Mouse (Mus musculus) adrenal gland, postnatal 25 days (tissue): ENCODE results near the gene Thra. TPM values are rescaled to one million over a fixed set of nuclear protein-coding genes. Genes with fewer than 3 reads are reported as not detected.

Experiments
- DNase-seq: peaks from one replicate; pipeline ENCODE4 v3.0.0; 2021; ENCODE audit warnings: mixed read lengths
- total RNA-seq: library from RNA; stranded (reverse); gene quantifications from 2 replicates; pipeline ENCODE4 v1.2.3, GENCODE M21; 2021

Gene Thra
- total RNA-seq, 1 experiment from 2014 or later = 89.4 TPM

- DNase-seq = no peak
Observed at GRCm38 (mm10) chr11:98745932-98746853, 5.8 kb downstream of the Thra start.

DNA sequence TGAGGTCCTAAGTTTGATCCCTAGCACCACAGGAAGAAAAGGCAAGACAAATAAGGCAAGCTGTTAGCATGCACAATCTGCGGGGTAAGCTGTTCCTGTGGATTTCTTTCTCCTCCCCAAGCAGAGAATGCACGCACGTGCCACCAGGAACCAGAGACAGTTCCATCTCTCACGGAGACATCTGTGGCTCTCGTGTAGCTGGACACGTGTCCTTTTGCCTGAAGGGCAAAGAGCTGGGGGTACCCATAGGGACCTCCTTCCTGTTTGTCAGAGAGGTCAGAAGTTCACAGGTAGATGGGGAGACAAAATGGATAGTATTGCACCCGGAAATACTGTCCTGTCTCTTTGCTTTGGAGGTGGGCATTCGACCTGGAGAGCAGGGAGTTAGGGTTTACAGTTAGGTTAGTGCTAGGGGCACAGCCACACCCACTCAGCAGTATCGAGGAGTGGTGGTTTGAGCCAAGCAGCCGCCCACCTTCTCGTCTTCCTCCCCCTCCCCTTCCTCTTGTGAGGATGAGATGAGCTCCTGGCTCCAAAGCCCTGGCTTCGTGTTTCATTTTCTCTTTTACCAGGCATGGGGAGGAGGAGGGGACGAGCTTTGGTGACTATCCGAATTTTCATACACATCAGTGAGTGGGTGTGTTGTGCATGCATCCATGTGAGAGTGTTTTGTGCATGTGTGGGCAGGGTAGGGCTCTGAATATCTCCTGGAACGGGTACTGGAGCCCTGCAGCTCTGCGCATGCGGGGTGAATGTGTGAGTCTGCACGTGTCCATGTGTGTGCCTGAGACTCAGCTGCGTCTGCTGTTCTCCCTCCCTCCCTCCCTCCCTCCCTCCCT lies 6.6 kb downstream of the Thra start:
- peak; percentile 86 for DNase-seq

GRCm38 (mm10) chr11:98747804-98748505 lies 7.5 kb downstream of the Thra start:
- DNase-seq = no peak

GRCm38 (mm10) chr11:98748506-98749416 lies 8.3 kb downstream of the Thra start:
- no peak for DNase-seq

DNA sequence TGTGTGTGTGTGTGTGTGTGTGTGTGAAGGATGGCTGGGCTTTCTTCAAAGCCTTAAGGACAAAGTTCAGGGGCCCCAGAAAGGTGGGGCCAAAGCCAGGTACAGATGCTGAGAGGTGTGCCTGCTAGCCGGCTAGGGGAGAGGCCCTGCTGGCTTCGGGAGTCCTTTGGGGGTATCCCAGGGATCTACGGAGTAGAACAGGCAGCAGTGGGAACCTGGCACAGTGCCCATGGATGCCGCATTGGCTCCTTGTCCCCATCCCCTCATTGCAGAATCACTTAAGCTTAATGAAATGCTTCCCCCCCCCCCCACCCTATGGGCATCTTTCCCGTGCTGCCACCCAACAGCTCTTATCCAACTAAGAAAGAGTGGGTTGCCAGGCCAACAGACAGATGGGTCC lies 9.3 kb downstream of the Thra start:
- no peak for DNase-seq

GRCm38 (mm10) chr11:98750351-98751201 lies 10.1 kb downstream of the Thra start:
- peak; percentile 84 for DNase-seq

- no peak for DNase-seq
Observed at GRCm38 (mm10) chr11:98751221-98751782, 10.9 kb downstream of the Thra start.

DNA sequence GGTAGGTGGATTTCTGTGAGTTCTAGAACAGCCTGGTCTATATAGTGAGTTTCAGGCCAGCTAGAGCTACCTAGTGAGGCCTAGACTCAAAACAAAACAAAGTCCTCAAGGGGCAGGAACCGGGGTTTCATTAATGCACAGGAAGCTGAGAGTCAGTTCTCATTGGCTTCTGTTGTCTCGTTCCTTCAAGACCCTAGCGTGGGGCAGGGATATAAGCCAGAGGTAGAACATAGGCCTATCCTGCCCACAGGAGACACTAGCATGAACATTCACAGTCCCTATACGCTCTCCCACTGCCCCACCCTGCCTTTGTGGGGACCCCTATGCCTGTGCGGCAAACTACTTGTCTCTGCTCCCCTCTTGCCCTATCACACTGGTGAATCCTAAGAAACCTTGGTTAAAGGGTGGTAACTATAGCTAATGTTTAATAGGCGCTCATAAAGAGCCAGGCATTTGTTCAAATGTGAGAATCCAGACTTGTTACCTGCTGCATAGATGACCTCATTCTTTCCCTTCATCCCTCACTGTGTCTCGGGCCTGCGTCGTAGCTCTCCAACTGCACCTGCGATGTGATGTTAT lies 12.2 kb downstream of the Thra start:
- no peak for DNase-seq

DNA sequence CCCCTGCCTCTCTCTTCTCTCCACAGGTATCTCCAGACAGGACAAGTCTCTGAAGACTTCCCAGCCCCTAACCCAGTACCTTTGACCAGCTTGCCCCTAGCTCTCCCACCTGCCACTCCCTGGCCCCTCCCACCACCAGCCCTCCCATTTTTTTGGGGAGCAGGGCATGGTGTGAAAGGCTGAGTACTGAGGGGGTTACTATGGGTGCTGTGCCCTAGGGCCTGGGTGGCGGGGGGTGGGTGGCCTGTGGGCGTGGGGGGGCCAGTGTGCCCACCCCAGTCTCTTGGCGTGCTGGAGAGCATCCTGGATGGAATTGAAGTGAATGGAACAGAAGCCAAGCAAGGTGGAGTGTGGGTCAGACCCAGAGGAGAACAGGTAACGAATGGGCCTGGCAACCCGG lies 12.8 kb downstream of the Thra start:
- DNase-seq = no peak

DNA sequence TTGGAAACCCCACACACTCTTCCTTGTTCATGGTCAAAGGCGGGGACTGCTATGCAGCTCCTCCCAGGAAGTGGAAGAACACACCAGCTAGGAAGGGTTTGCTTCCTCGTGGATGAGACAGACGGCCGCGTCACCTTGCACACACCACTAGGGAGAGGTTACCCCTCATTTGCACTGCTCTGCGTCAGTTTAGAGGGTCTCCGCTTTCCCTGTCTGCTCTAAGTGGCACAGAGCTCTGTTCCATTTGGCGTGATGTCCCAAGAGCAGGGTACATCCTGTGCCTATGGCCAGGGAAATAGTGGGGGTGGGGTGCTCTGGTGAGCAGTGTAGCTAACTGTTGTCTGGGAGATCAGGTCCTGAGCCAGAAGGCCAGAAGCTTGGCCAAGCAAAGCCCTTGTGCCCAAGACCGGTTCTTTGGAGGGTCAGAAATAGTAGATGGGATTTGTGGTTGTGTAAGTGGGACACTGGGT lies 13.7 kb downstream of the Thra start:
- DNase-seq = no peak

DNA sequence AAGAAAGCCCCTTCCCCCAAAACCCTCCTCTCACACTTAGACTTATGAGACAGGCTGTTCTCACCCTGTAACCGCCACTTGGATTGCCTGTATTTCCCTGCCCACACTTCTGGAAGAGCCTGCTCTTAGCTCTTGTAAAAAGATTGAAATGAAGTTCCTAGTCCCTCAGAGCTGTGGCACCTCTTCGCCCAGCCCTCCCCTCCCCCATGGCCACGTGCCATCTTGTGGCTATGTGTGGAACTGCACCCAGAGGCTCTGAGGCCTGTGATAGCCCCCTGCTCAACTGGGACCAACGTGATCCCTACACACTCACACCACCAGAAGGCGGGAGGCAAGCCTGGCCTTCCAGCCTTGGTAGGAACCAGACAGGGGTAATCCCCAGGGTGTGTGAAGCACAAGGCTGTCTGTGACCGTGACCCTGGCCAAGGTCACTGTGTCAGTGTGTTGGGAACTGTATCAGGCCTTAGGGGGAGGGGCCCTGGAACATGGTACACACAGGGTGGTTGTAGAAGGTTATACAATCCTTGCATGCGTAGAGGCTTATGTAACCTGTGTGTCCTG lies 14.3 kb downstream of the Thra start:
- DNase-seq = peak; percentile 77

- DNase-seq = no peak
Observed at GRCm38 (mm10) chr11:98755726-98756380, 15.4 kb downstream of the Thra start.

DNA sequence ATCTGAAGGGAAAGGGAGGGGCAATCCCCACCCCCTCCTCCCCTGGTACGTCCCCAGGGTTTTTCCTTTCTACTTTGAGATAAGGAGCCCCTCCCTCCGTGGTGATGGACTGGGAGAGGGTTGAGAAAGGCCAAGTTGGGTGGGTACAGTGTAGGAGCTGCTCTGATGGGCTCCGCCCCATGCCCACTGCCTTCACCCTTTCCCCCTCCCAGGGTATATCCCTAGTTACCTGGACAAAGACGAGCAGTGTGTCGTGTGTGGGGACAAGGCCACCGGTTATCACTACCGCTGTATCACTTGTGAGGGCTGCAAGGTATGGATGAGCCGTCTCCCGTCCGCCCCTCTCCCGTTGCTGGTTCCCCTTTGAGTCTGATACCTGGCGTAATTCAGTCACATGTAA lies 16.3 kb downstream of the Thra start:
- no peak for DNase-seq

GRCm38 (mm10) chr11:98761939-98762338 lies 21.5 kb downstream of the Thra start:
- DNase-seq = no peak

DNA sequence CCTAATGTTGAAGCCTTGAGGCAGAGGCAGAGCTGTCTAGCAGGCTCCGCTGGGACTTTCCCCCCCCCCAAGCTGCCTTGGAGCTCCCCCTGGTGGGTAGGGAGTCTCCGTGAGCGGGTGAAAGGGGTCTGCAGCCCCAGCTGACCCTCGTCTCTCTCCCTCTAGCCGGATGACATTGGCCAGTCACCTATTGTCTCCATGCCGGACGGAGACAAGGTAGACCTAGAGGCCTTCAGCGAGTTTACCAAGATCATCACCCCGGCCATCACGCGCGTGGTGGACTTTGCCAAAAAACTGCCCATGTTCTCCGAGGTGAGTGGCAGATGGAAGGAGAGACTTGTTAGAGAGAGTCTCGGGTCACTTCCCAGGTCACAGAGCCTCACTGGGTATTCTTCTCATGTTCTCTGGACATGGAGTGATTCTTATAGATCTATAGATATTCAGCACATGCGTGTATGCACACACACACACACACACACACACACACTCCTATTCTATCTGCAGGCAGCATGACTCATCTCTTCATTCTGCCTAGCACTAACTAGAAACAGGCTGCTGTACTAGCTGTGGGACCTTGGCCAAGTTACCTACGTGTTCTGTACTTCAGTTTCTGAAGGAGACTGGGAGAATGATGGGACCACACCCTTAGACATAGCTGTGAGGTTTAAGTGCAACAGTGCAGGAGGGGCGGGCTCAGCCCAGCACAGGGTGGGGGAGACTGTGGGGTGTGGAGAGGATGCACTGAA lies 22.5 kb downstream of the Thra start:
- DNase-seq = no peak

DNA sequence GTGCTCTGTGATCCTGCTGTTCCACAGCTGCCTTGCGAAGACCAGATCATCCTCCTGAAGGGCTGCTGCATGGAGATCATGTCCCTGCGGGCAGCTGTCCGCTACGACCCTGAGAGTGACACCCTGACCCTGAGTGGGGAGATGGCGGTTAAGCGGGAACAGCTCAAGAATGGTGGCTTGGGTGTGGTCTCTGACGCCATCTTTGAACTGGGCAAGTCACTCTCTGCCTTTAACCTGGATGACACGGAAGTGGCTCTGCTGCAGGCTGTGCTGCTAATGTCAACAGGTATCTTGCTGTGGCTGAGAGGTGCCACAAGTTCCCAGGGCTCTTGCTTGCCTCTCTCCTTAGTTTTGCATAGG lies 23.0 kb downstream of the Thra start:
- DNase-seq = no peak

DNA sequence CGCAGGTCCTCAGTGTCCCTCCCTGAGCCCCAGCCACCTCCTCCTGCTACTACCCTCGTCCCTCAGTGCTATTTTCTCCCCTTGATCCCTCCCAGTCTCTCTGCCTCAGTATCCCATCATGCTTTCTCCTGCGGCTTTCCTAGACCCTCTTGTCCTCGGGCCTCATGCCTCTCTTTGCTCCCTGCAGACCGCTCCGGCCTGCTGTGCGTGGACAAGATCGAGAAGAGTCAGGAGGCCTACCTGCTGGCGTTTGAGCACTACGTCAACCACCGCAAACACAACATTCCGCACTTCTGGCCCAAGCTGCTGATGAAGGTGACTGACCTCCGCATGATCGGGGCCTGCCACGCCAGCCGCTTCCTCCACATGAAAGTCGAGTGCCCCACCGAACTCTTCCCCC lies 23.7 kb downstream of the Thra start:
- DNase-seq = no peak

GRCm38 (mm10) chr11:98764746-98765145 lies 24.3 kb downstream of the Thra start:
- DNase-seq = no peak
